Mouse (Mus musculus) CD4-positive helper T cell, adult 2 months (primary cell): ENCODE measurements around the gene Gkn1.

Experiments
- DNase-seq: peaks from one replicate; pipeline ENCODE4 v3.0.0-alpha.2; 2012; ENCODE audit warnings: low read depth, missing footprints, low spot score

The Gkn1 gene

DNA sequence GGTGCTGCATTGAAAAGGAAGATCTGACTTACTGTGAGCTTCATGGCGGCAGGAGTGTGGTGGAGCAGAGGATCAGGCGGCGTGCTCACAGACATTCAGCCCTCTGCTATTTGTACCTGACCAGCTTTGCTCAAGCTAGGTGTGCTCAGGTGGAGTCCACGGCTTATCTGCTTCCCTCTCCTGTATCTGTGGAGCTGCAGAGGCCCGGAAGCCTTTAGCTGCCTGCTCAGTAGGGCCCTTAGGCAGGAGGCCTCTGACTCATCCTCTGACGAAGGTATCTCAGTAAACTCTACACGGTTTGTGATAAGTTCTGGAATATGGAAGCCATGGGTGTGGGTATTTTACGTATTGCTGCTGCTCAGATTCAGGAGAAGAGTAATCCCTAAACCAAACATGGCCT, at the start of gene Gkn1:
Gene Gkn1, minus strand, starts transcription at position 114 of the 400 bp plus-strand sequence.
- DNase-seq, result no peak

DNA sequence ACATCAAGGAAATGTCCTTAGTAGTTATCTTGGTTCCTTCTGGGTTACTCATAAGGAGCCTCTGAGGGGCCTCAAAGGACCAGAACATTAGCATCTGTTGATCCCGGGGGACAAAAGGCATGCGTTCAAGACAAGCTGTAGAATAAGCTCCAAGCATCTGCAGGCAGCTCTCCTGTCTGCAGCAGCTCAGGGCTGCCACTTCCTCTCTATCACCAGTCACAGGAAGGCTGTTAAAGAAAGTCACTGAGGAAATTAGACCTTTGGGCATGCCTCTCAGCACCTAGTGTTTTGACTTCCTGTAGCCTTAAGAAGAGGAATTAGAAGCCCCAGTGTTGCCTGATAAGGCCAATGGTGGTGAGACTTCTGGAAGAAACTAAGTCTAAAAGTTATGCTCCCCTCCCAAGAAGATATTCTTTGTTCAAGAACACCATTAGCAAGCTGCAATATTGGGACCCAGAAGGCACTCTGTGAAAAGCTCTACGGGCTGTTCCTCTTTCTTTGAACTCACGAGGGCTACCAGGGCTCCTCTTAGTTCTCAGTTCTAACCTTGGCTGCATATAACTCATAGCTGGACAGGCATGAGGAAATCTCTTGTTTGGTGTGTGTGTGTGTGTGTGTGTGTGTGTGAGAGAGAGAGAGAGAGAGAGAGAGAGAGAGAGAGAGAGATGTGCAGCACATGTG, 49.3 kb upstream of the Gkn1 start:
- peak; percentile 49 for DNase-seq

DNA sequence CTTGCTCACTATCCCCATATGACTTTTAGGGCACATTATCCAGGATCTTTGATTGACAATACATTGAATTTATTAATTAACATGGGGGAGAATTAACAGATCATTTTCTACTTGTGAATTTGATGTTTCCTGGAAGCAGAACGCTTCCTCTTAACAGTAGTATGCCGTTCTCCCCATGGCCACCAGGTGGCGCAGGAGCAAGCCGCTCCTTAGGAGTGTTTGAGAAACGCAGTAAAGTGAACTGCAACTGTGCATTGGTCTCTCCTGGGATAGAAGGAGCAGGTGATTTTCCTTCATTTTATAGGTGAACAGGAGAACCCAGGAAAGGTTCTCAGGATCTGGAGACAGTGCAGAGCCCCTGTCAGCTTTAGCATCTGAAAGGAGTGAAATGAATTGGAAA, 48.4 kb upstream of the Gkn1 start:
- DNase-seq, result peak; percentile 80

DNA sequence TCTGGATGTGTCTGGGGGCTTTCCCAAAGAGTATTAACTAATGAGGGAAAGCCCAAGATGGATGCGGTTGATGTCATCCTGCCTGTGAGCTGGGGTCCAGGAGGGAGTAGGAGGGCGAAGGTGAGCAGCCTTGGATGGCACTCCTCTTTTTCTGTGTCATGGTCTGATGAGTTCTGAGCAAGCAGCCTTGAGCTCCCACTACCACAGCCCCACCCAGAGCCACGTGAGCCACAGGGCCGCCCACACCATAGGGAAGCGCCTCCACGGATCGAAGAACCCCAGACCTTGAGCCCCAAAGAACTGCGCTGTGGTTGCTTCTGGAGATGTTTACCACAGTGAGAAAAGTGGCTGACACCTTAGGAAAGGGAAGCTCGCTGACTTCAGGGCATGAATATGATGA, 44.0 kb upstream of the Gkn1 start:
- DNase-seq, result no peak

DNA sequence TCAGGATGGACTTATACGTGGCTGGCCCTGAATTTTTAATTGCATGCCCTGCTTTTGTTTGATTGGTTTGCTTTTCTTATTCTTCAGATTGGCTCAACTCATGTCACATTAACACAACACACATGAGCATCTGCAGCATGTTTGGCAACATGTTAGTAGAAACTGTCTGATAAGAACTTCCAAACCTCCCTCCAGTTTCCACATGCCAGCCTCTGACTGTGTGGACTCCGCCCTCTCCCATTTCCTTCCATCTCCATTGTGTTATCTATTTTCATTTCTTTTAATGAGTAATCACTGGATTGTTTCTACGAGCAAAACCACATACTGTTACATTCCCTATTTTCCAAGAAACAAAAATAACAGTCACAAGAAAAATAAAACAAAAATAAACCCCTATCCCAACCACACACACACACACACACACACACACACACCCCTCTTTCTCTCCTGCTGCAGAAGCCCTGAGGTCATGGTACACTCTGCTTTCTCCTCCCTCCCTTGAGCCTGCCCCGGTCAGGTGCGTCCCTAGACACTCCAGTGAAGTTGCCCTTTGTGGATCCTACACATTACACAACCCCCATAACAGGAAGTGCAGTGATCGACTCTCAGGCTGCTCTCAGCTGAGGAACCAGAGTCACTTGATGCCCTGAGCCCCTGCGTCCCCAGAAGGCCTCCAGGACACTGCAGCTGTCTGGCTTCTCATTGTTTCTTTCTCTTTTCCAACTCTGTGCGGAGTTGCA, 42.9 kb upstream of the Gkn1 start:
- DNase-seq, result no peak

DNA sequence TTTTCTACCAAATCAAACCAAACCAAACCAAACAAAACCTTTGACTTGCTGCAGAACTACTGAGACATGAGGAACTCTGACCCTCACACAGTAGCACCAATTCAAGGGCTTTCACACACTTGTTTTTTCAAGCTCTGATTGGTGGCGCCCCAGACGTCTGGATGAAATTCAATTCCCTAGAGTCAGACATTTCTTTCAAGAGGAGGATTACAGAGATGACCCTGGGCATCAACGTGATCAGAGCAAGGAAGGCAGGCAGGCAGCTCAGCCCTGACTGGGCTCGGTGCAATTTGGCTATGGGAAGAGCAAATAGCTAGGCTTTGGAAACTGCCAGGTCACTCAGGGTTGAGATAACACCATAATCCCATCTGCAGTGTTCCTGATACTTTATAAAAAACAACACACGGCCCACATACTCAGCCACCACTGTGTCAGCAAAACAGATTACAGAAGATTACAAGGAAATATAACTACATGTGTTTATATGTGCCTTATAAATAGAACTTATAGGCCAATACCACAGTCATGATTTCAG, 38.8 kb upstream of the Gkn1 start:
- no peak for DNase-seq

DNA sequence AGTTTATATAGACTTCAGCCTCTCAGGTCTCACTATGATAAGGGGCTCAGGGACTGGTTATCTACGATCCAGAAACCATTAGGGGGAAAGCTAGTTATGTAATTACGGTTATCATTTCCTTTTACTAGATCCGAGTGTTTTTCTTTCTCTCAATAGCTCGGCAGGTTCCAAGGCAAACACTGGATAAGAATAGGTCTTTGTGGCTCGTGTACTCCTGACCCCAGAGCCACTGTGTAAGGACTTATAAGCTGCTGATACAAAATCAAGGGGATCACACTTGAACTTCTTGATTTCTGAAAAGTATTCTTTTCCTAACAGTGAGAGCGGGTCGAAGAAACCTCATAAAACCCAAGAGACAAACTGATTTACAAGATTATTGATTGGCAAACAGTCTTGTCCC, 38.1 kb upstream of the Gkn1 start, which contains the start of gene Gkn3:
Gene Gkn3, minus strand, starts transcription at position 59 of the 400 bp plus-strand sequence.
- no peak for DNase-seq

DNA sequence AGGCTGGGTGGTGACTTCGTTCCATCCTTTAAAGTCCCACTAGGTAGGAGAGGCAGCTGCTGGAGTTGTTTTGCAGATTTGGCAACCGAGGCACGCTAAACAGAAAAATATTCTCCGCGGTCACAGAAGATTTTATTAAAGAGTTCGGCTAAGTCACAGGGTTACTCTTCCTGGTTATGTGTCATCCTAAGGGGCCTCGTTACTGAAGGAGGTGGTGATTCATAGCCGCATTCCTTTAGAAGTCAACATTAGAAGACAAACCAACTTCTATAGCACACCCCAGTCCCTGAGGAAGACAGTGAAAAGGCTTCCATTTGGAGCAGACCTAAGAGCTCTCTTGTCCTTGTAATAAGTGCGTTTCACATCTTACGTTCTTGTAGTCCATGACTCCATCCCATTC, 35.9 kb upstream of the Gkn1 start:
- DNase-seq, result no peak

DNA sequence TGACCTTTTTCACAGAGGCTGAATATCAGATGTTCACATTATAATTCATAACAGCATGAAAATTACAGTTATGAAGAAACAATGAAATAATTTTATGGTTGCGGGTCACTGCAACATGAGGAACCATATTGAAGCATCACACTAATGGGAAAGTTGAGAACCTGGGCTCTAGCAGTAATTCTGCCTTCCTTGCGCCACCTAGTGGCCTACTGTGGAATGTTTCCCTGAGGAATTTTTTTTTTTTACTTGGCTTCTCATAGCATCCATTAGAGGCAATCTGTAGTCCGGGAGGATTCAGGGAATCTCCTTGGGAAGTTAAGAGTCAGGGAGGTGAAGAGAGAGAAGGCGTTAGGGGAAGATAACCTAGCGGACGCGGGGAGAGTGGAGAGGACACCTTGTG, 35.5 kb upstream of the Gkn1 start:
- DNase-seq, result peak; percentile 53

DNA sequence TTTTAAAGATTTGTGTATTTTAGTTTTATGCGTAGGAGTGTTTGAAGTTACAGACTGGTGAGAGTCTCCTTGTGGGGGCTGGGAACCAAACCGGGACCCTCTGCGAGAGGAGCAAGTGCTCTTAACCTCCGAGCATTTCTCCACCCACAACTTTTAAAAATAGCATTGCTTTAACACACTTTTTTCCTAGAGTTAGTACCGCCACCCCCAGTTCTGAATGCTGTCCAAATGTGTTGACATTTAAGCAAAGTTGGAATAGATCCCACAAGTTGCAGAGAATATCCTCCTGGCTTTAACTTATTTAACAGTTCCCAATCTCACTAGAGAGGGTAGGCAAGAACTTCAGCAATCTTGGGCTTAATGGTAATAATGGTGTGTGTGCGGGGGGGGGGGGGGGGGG, 34.0 kb upstream of the Gkn1 start:
- no peak for DNase-seq

DNA sequence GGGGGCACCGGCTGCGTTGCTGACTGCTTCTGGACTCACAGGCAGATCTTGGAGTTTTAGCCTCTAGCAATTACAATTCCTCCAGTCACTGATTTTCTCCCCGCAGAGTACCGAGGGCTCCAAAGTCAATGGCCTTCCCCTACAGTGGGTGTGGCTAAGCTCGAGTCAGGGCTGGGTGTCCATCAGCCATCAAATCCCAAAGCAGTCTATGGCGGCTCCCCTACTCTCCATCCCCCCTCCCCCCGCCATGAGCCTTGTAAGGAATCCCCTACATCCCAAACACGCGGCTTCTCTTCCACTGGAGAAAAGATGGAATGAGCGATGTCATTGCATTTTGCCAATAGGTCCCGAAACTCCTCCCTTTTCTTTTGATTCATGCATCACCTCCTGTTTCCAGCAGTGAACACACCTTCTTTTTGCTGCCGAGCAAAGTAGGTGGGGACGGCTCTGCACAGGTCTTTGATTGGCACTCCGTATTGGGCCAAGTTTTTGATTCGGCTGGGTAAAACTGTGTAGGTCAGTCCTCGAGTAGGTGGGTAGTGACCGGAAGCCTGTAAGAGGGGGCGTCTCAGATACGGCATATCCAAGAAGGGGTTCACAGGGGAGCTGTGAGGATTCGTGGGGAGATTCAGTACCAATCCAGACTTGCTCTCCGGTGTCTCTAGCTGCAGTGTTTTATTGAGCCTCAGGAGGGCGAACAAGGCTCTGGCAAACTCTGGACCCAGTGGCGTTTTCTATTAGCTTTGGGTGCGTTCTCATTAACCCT, 33.4 kb upstream of the Gkn1 start:
- no peak for DNase-seq

DNA sequence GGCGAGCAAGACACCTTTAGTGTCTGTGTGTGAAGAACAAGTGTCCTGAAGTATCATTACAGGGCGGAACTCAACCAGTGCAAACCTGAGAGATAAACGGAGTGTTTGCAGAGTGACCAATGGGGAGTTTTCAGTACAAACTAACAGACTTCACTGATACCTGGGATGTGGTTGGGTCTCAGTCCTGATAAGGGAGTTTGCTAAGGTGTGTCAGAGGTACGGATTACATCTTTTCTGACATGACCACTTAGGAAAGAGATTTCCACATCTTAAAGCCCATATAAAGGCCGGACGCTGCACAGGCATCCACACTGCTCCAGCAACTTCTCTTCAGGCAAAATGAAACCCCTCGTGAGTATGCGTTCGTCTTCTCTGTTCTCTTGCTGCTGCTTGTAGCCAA, 22.3 kb upstream of the Gkn1 start, which contains the start of gene Gkn2:
Gene Gkn2, plus strand, starts transcription at position 301 of the 400 bp plus-strand sequence.
- DNase-seq, result no peak

DNA sequence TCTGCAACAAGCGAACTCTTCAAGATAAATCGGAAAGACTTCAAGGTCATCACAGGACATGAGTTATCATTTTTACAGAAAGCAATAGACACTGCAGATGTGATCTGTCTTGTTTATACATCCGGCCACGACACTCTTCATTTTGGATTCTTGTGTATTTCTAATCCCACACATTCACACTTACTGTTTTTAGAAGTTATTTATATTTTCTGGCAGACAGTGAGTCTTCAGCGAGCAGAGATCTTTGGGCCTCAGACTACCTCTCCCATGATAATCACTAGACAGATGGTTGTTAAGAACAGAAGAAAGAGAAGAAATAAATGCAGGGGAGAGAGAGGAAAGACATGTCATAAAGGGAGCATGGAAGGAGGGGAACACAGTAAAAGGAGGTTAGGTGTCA, 18.5 kb upstream of the Gkn1 start:
- no peak for DNase-seq

DNA sequence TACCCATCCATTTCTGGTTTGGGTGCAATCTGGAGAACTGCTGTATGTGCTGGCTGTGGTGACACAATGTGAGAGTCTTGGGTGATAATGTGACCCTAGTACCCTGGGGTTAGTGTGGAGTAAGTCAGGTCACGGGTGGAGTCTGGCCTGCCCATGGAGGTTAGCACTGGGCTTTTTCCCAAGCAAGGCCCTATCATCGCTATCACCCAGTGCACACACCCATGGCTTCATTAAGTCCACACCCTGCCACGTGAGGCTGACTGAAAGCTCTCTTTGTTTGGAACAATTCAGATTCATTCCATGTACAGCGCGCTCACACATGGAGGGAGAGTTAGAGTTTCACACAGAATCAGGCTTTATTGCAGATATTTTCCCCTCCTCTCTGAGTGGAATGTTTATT, 3.7 kb upstream of the Gkn1 start:
- no peak for DNase-seq

DNA sequence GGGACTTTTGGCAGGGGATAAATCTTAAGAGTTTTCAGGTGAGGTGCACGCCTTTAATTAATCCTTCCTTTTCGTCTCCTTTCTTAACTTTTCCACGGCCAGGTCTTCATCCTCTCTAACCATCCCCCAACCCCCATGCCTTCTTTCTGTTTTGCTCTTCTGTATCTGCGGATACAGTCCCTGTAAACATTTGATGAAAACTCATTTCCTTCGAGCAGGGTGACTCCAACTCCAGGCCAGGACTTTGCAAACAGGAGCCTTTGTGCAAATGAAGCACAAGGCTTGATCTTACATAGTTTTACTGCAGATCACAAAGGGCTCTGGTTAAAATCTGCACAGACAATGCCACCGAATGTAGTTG, 14.8 kb downstream of the Gkn1 start:
- no peak for DNase-seq

DNA sequence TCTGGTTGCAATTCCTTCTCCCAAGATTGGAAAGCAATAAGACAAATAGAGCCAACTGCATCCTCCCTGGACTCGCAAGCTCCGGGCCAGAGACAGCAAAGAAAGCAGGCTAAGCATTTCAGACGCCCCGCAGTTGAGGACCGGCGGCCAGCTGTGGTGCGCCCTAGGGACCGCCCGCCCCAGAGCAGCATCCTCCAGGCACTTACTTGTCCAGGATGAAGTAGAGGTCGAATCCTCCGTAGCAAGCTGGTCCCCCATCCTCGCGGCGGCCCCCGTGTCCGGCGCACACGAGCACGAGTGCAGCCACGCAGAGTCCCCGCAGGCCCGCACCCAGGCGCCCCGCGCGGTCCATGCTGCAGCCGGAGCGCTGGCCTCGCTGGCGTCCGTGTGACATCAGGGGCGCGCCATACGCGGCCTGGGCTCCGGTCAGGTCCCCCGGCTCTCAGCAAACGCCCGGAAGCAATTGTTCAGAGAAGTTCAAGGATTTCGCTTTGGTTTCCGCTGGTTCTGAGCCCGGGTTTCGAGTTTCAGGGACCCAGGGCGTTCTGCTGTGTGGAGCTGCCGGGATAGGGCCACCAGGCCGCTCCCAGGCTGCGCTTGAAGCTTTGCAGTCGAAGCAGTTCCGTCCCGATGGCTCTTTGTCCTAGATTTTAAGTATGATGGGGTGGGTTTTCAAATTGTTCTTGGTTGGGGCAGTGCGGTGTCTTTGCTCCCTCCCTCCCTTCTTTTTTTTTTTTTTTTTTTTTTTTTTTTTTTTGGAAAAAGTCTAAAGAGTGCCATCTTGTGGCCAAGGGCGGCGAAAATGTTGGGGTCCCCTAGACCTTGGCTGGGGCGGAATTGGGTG, 15.4 kb downstream of the Gkn1 start, which contains the start of gene Antxr1:
Gene Antxr1, minus strand, starts transcription at position 731 of the 844 bp plus-strand sequence.
- DNase-seq, result peak; percentile 16

DNA sequence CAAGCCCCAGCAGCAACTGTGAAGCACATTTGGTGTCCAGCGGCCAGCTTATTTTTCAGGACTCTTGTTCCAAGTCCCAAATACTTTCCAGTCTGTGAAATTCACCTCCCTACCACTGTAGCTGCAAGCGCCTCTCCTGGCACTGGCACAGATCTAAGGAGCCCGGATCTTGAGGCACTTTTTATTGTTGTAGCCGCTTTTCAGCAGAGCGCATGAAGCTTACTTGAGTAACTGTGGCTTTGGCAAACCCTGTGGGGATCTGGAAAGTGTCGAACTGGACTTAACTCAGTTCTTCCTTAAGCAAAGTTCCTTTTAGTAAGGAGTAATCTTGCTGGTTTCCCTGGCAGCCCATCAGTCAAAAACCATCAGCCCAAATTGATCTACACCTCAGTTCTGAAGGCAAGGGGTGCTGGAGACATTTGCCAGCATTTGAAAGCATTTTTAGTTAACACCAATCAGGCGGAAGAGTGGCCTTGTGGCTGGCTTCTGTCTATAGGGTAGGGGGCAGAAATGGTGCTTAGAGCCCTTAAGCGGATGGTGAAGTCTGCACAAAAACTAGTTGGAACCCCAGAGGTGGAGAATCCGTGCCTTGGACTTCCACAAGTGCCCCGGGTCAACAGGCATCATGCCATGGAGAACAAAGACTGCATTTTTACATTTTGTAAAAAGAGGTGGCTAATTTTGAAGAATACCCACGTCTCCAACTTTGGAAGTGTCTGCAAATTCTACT, 16.2 kb downstream of the Gkn1 start:
- DNase-seq, result no peak

DNA sequence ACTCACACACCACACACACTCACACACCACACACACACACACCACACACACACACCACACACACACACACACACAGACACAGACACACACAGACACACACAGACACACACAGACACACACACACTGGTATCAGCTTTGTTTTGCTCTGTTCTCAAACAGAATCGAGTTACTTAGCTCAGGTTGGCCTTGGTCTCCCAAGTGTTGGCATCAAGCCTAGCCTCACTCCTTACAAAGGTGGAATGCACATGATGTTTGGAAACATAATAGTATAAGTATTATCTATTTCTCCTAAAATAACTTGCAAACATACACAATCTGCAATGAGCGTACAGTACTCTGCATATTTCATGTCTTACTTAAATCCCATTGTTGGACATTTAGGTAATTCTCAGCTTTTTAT, 18.4 kb downstream of the Gkn1 start:
- no peak for DNase-seq

DNA sequence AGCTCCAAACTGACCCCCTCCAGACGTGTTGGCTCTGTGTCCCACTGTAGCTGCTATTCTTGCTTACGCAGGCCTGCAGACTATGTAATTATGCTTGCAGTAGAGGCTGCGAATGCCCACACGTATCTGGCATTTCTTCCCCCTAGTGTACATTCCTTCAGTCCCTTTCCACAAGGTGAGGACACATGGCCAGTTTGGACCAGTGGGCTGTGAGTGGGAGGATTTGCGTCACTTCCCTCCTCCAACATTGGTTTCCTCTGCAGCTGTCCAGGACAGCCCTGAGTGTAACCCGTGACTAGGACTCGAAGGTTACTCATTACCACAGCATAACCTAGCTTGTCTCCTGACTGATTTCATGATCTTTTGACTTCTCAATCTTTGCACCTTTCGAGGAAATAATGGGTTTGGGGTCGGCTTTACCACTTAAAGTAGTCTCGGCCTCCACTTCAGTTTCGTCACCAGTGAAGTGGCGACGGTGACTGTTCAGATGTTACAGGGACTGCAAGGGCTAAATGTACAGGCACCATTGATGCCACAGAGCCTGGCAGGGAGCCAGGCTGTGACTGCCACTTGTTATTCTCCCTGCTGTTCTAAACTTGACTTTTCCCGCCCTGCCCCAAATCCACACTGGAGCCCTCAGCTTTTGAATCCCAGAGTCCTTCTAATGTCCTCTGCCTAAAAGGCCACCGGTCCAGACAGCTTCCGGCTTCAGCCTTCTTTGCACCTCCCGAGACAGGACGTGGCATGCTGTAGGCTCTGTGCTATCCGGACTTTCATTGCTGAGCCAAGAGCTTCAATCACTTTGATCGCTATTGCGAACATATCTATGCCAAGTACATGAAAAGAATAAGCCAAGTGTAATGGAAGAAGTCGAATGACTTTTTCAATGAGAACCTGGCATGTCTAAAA, 22.2 kb downstream of the Gkn1 start:
- no peak for DNase-seq

DNA sequence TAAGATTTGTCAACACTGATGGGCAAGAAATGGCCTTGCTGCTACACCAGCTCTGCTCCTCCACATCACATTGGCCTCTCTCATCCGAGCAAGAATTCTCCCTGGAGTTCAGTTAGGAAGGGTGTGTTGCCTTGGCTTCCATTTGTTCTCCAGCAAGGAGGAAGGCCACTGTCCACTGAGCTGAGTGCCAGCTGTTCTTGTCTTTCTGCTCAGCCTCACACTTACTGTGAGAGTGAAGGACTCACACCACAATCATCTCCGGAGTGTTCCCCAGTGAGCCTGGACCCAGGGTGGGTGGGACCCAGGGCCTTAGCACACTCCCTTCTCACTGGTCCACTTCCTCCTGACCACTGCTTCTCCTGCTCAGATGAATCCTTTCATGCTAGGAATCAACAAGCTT, 23.8 kb downstream of the Gkn1 start:
- DNase-seq, result no peak
